In genomic region chr13:77140890-77141289, GRCm38 (mm10) we compare ENCODE assay signal across 25 mouse cellular contexts. TPM values are rescaled to one million over a fixed set of nuclear protein-coding genes. Genes with fewer than 3 reads are reported as not detected.
DNase-seq lines count a peak whose midpoint lies in the region; ATAC-seq and TF ChIP-seq lines count a peak whose summit lies in the region.
"Had no signal": no experiment of that assay in that cellular context is flagged by ENCODE, and none has a peak within 500 bp of the region (broad histone marks: within the 10 kb centered on the region; RNA-seq: fewer than 3 reads in every experiment).

No protein-coding gene starts in this region.

- peak; percentile 58; the same call in 1 of the 2 replicates for ATAC-seq in neutrophil, adult 5-6 weeks (ENCODE audit: extremely low read depth, insufficient number of reproducible peaks, low FRiP score, poor library complexity, severe bottlenecking)
- no peak for ATAC-seq in midbrain, embryonic 14.5 days (ENCODE audit: low FRiP score, low TSS enrichment)
- ATAC-seq: CD4-positive, CD25-positive, alpha-beta regulatory T cell, adult 4 months; forebrain, embryonic 14.5 days; forebrain, embryonic 16.5 days had no signal

- dilution Hi-C loops in CH12.LX (cut with MboI; ENCODE audit: extremely low pct_ligation_motif_present, extremely low pct_unique_long_range_greater_than_20kb, low sequenced_read_pairs), result no loop called here

- H3K79me2 ChIP-seq in CH12.LX (replicated peaks; ENCODE audit: control insufficient read depth, extremely low read depth, insufficient read depth, poor library complexity, severe bottlenecking), result peaks cover 28% of the 10 kb centered on the region

- intact Hi-C loops in left cerebral cortex, postnatal 14 days (cut with DNase I), result no loop called here

- no peak for TF ChIP-seq POLR2A in CH12.LX (IDR thresholded peaks at IDR 0.05; ENCODE audit: low read depth, low read length)

- WGBS in midbrain, embryonic 14.5 days, result 91% methylated on average over 2 of the region's 2 CpGs

- in situ Hi-C loops in CH12.LX (cut with MboI; ENCODE audit: low pct_ligation_motif_present, low pct_unique_long_range_greater_than_20kb, low sequenced_read_pairs), result no loop called here

- peak; percentile 97 for TF ChIP-seq EP300 in CH12.LX (IDR thresholded peaks at IDR 0.05; ENCODE audit: low read length)

- TF ChIP-seq CTCF in CH12.LX (conservative IDR thresholded peaks at IDR 0.05 in 1 of 2, IDR thresholded peaks at IDR 0.05 in 1 of 2; ENCODE audit: low read depth in 2 of 2, low read length in 2 of 2), result no peak

- peak overlapping the region; percentile 2; the same call in 1 of the 2 replicates for H3K4me2 ChIP-seq in CH12.LX (ENCODE audit: insufficient read depth, low read depth, poor library complexity, severe bottlenecking)
- H3K4me2 ChIP-seq in midbrain, embryonic 14.5 days (ENCODE audit: low read length), result no peak overlapping the region
- H3K4me2 ChIP-seq: embryonic facial prominence, embryonic 13.5 days; embryonic facial prominence, embryonic 15.5 days; forebrain, embryonic 12.5 days had no signal

- no peak overlapping the region for H3K9ac ChIP-seq in CH12.LX (ENCODE audit: insufficient read depth, low read depth)
- H3K9ac ChIP-seq in midbrain, embryonic 14.5 days (replicated peaks; ENCODE audit: low read length), result no peak overlapping the region
- H3K9ac ChIP-seq: embryonic facial prominence, embryonic 13.5 days; embryonic facial prominence, embryonic 15.5 days; forebrain, embryonic 12.5 days had no signal

- TF ChIP-seq RAD21 in CH12.LX (IDR thresholded peaks at IDR 0.05; ENCODE audit: low read depth, low read length), result no peak; the same call in 1 of the 2 replicates

- peak overlapping the region; percentile 71 for H3K27ac ChIP-seq in CH12.LX (ENCODE audit: insufficient read depth, low read depth)
- H3K27ac ChIP-seq in midbrain, embryonic 14.5 days (replicated peaks; ENCODE audit: low read depth, low read length), result no peak overlapping the region
- H3K27ac ChIP-seq: embryonic facial prominence, embryonic 13.5 days; embryonic facial prominence, embryonic 15.5 days; forebrain, embryonic 10.5 days; forebrain, embryonic 12.5 days had no signal

- H3K27me3 ChIP-seq in CH12.LX (replicated peaks), result no peaks in the 10 kb centered on the region
- H3K27me3 ChIP-seq in midbrain, embryonic 14.5 days (ENCODE audit: control insufficient read depth, insufficient read depth, low read length), result no peaks in the 10 kb centered on the region
- H3K27me3 ChIP-seq: embryonic facial prominence, embryonic 13.5 days; embryonic facial prominence, embryonic 15.5 days; forebrain, embryonic 12.5 days had no signal

- no peaks in the 10 kb centered on the region for H3K9me3 ChIP-seq in CH12.LX (replicated peaks; ENCODE audit: low read length)
- H3K9me3 ChIP-seq in midbrain, embryonic 14.5 days (ENCODE audit: control insufficient read depth, low read length), result 0 out of 2 replicates have a peak, but pooled peaks cover 3% of the 10 kb centered on the region
- H3K9me3 ChIP-seq: embryonic facial prominence, embryonic 13.5 days; embryonic facial prominence, embryonic 15.5 days; forebrain, embryonic 10.5 days; forebrain, embryonic 12.5 days had no signal

- peaks cover 3 to 4% of the 10 kb centered on the region in 2 experiments for H3K36me3 ChIP-seq in CH12.LX (replicated peaks in 1 of 2; ENCODE audit: control insufficient read depth in 1 of 2, insufficient read depth in 1 of 2, low read length in 1 of 2)
- no peaks in the 10 kb centered on the region for H3K36me3 ChIP-seq in midbrain, embryonic 14.5 days (ENCODE audit: control insufficient read depth, insufficient read depth, low read length)
- H3K36me3 ChIP-seq: embryonic facial prominence, embryonic 13.5 days; embryonic facial prominence, embryonic 15.5 days; forebrain, embryonic 10.5 days; forebrain, embryonic 12.5 days had no signal

- H3K4me1 ChIP-seq in CH12.LX (ENCODE audit: control insufficient read depth in 1 of 2, insufficient read depth in 2 of 2), result peaks cover 3 to 36% of the 10 kb centered on the region in 2 experiments; a peak in 2 of 4 replicates
- H3K4me1 ChIP-seq in midbrain, embryonic 14.5 days (ENCODE audit: control insufficient read depth, insufficient read depth, low read length), result peaks cover 7% of the 10 kb centered on the region; the same call in 1 of the 2 replicates

- peak; percentile 9 to 25 for DNase-seq in spleen, postnatal 36 days (ENCODE audit: low spot score in 2 of 2)
- DNase-seq in spleen, postnatal 10 days (ENCODE audit: low spot score in 2 of 2), result no peak
- DNase-seq in CH12.LX (ENCODE audit: extremely low read depth), result peak; percentile 82
- no peak for DNase-seq in thymus, postnatal 36 days
- no peak for DNase-seq in midbrain, embryonic 14.5 days
- DNase-seq in left cerebral cortex, postnatal 14 days (ENCODE audit: low spot score in 2 of 2), result no peak
- DNase-seq: adrenal gland, adult 2 months; adrenal gland, postnatal 10 days; adrenal gland, postnatal 25 days; cerebellum, adult 11 months; cerebellum, adult 18-20 months; cerebellum, adult 8-10 months; cerebellum, adult 9-11 months; cerebellum, postnatal 14 days; cerebellum, postnatal 36 days; embryo, embryonic 11 days had no signal

- no peak overlapping the region for H3K4me3 ChIP-seq in CH12.LX (replicated peaks in 1 of 3; ENCODE audit: low read depth in 2 of 3, low read length in 2 of 3, poor library complexity in 1 of 3)
- no peak overlapping the region for H3K4me3 ChIP-seq in midbrain, embryonic 14.5 days (replicated peaks; ENCODE audit: low read depth, low read length)
- H3K4me3 ChIP-seq: embryonic facial prominence, embryonic 13.5 days; embryonic facial prominence, embryonic 15.5 days; erythroblast, embryonic 14.5 days; forebrain, embryonic 10.5 days; forebrain, embryonic 12.5 days had no signal

TF ChIP-seq in CH12.LX, 34 proteins besides CTCF, POLR2A, EP300 and RAD21 (continues in another document):
- peak; percentile 89 for TF ChIP-seq MAFK (IDR thresholded peaks at IDR 0.05; ENCODE audit: insufficient replicate concordance, low read length)
- peak; percentile 77 for TF ChIP-seq BHLHE40 (IDR thresholded peaks at IDR 0.05; ENCODE audit: low read depth, low read length)
- no peak; the same call in 1 of the 2 replicates for TF ChIP-seq SMC3 (IDR thresholded peaks at IDR 0.05; ENCODE audit: low read depth, low read length)
- TF ChIP-seq NELFE (IDR thresholded peaks at IDR 0.05; ENCODE audit: low read depth, low read length), result no peak
- TF ChIP-seq CHD1 (IDR thresholded peaks at IDR 0.05; ENCODE audit: low read depth, low read length), result no peak
- peak; percentile 75 for TF ChIP-seq MYC (IDR thresholded peaks at IDR 0.05; ENCODE audit: low read depth, low read length)
- 0 out of 2 replicates have a peak, but pooled peaks have one; percentile 18 for TF ChIP-seq ZNF384 (IDR thresholded peaks at IDR 0.05; ENCODE audit: low read depth, low read length)
- 0 out of 2 replicates have a peak, but pooled peaks have one; percentile 39 for TF ChIP-seq MAZ (IDR thresholded peaks at IDR 0.05; ENCODE audit: low read depth, low read length)
- TF ChIP-seq USF1 (IDR thresholded peaks at IDR 0.05; ENCODE audit: low read depth, low read length), result no peak
- TF ChIP-seq RCOR1 (conservative IDR thresholded peaks at IDR 0.05; ENCODE audit: low read depth, low read length), result peak; percentile 94
- TF ChIP-seq GABPA (IDR thresholded peaks at IDR 0.05; ENCODE audit: insufficient replicate concordance, low read depth, low read length), result no peak
- TF ChIP-seq TCF12 (IDR thresholded peaks at IDR 0.05; ENCODE audit: low read depth, low read length), result peak; percentile 86
- TF ChIP-seq TBP (conservative IDR thresholded peaks at IDR 0.05; ENCODE audit: low read depth, low read length), result peak; percentile 75; the same call in 1 of the 2 replicates
- no peak for TF ChIP-seq NRF1 (IDR thresholded peaks at IDR 0.05; ENCODE audit: low read depth, low read length)
- TF ChIP-seq JUND (conservative IDR thresholded peaks at IDR 0.05; ENCODE audit: low read depth, low read length), result peak; percentile 95
- TF ChIP-seq SIN3A (IDR thresholded peaks at IDR 0.05; ENCODE audit: low read length), result peak; percentile 79
- no peak for TF ChIP-seq ZMIZ1 (IDR thresholded peaks at IDR 0.05; ENCODE audit: low read depth, low read length)
- TF ChIP-seq KAT2A (IDR thresholded peaks at IDR 0.05; ENCODE audit: insufficient replicate concordance, low read length), result no peak
- TF ChIP-seq PAX5 (IDR thresholded peaks at IDR 0.05; ENCODE audit: low read length), result no peak
- no peak for TF ChIP-seq MAX (IDR thresholded peaks at IDR 0.05; ENCODE audit: low read length)
- TF ChIP-seq MXI1 (IDR thresholded peaks at IDR 0.05; ENCODE audit: low read depth, low read length), result 0 out of 2 replicates have a peak, but pooled peaks have one; percentile 32
- peak; percentile 47; the same call in 1 of the 2 replicates for TF ChIP-seq CHD2 (IDR thresholded peaks at IDR 0.05; ENCODE audit: low read length)
- TF ChIP-seq ELF1 (IDR thresholded peaks at IDR 0.05; ENCODE audit: low read depth, low read length), result peak; percentile 62; the same call in 1 of the 2 replicates
- TF ChIP-seq HCFC1 (IDR thresholded peaks at IDR 0.05; ENCODE audit: low read depth, low read length), result peak; percentile 31; the same call in 1 of the 2 replicates
- no peak for TF ChIP-seq UBTF (IDR thresholded peaks at IDR 0.05; ENCODE audit: low read depth, low read length)
- no peak for TF ChIP-seq POLR2AphosphoS2 (IDR thresholded peaks at IDR 0.05; ENCODE audit: low read depth, low read length)
- TF ChIP-seq JUN (IDR thresholded peaks at IDR 0.05; ENCODE audit: insufficient read depth, low read depth, low read length), result peak; percentile 81
- peak; percentile 82 for TF ChIP-seq MEF2A (IDR thresholded peaks at IDR 0.05; ENCODE audit: borderline replicate concordance, low read depth, low read length)
- TF ChIP-seq USF2 (conservative IDR thresholded peaks at IDR 0.05; ENCODE audit: low read depth, low read length), result no peak

RNA-seq across cellular contexts. Expression of gene 2210408I21Rik, which starts 5.5 kb away (rescaled TPM):
- 5.6 and 7.6 TPM in 2 replicates for total RNA-seq in CH12.LX (2012; rRNA removed)
- total RNA-seq in CH12.LX (2014; rRNA removed), result 14.7 and 24.2 TPM in 2 replicates
- polyA plus RNA-seq in CH12.LX (2012; ENCODE audit: insufficient read length, low read depth), result 5.3 and 7.7 TPM in 2 replicates
- total RNA-seq in neutrophil, adult 5-6 weeks (2017), result 3.2 and 5.0 TPM in 2 replicates
- 12.2 and 17.0 TPM in 2 replicates for polyA plus RNA-seq in midbrain, embryonic 14.5 days (2014; fragmentation: Nextera tagmentation; extraction: Ambion mirVana)
- 10 to 100 TPM; 23.0 to 25.7 TPM for total RNA-seq in left cerebral cortex, postnatal 14 days (2021)
- polyA plus RNA-seq: erythroblast, embryonic 14.5 days had no signal

RNA-seq across cellular contexts. Expression of gene Slf1, which starts 5.6 kb away (rescaled TPM):
- total RNA-seq in CH12.LX (2012; rRNA removed) (25.4 and 29.6 TPM in 2 replicates), CH12.LX (2014; rRNA removed) (52.2 and 64.7 TPM in 2 replicates)
- polyA plus RNA-seq in CH12.LX (2012; ENCODE audit: insufficient read length, low read depth), result 24.1 and 25.8 TPM in 2 replicates
- 24.8 and 28.0 TPM in 2 replicates for total RNA-seq in neutrophil, adult 5-6 weeks (2017)
- 34.6 and 35.0 TPM in 2 replicates for polyA plus RNA-seq in midbrain, embryonic 14.5 days (2014; fragmentation: Nextera tagmentation; extraction: Ambion mirVana)
- 10 to 100 TPM; 21.3 to 24.0 TPM for total RNA-seq in left cerebral cortex, postnatal 14 days (2021)

Comparison
In these comparisons a context has a peak if more than half of its experiments do, and no peak if none do; other contexts are left out.
1. DNase-seq: peak in spleen, postnatal 36 days (2 of 2) and CH12.LX (single experiment); none in spleen, postnatal 10 days (0 of 2), thymus, postnatal 36 days (0 of 2), midbrain, embryonic 14.5 days (single experiment) and left cerebral cortex, postnatal 14 days (0 of 2).